In genomic region chr10:82004822-82005221, GRCm38 (mm10) we compare ENCODE assay signal across 8 mouse cellular contexts. TPM values are rescaled to one million over a fixed set of nuclear protein-coding genes. Genes with fewer than 3 reads are reported as not detected.
DNase-seq lines count a peak whose midpoint lies in the region; TF ChIP-seq lines count a peak whose summit lies in the region.
"Not testable (repeated sequence)": the region's sequence is repeated elsewhere in the genome, so short reads cannot be mapped to it uniquely, and the experiment has no call there.

No protein-coding gene starts in this region.

- TF ChIP-seq CTCF in MEL (IDR thresholded peaks at IDR 0.05 in 2 of 3, conservative IDR thresholded peaks at IDR 0.05 in 1 of 3; ENCODE audit: control insufficient read depth in 1 of 3, insufficient read depth in 1 of 3, low read depth in 2 of 3, low read length in 3 of 3, poor library complexity in 1 of 3, severe bottlenecking in 1 of 3) = peak; percentile 26 to 56 (median 38); a peak in 5 of 6 replicates

- H3K27me3 ChIP-seq in MEL (ENCODE audit: control insufficient read depth in 1 of 2, insufficient read depth in 2 of 2, low read length in 2 of 2) = not testable (repeated sequence)

- peak; percentile 17 for TF ChIP-seq RAD21 in MEL (IDR thresholded peaks at IDR 0.05; ENCODE audit: low read depth, low read length)

- H3K9me3 ChIP-seq in MEL (replicated peaks; ENCODE audit: insufficient read depth, low read length) = not testable (repeated sequence)

- H3K4me3 ChIP-seq in MEL (ENCODE audit: control insufficient read depth in 1 of 2, insufficient read depth in 1 of 2, low read depth in 2 of 2, low read length in 2 of 2) = not testable (repeated sequence)

- H3K27ac ChIP-seq in MEL (ENCODE audit: control insufficient read depth, low read depth, low read length) = not testable (repeated sequence)

- DNase-seq in A20 (ENCODE audit: low read depth, low spot score) = peak; percentile 67
- peak; percentile 67 for DNase-seq in MEL (ENCODE audit: low read depth, low spot score)
- peak; percentile 2 for DNase-seq in adrenal gland, postnatal 25 days
- peak; percentile 84 for DNase-seq in heart, adult 11 months
- DNase-seq in kidney, postnatal 10 days = peak; percentile 13
- DNase-seq in lung, postnatal 14 days = peak; percentile 47
- DNase-seq in spleen, adult 12 weeks (ENCODE audit: low spot score) = peak; percentile 30
- peak; percentile 77 for DNase-seq in thymus, postnatal 14 days

- H3K4me1 ChIP-seq in MEL (ENCODE audit: control insufficient read depth in 1 of 2, insufficient read depth in 2 of 2, low read length in 2 of 2) = not testable (repeated sequence)

- H3K36me3 ChIP-seq in MEL (ENCODE audit: control insufficient read depth in 1 of 2, insufficient read depth in 2 of 2, low read length in 2 of 2) = not testable (repeated sequence)

- H3K79me2 ChIP-seq in MEL (ENCODE audit: control insufficient read depth, insufficient read depth, low read length, poor library complexity) = not testable (repeated sequence)

- TF ChIP-seq EP300 in MEL (IDR thresholded peaks at IDR 0.05; ENCODE audit: low read depth in 1 of 2, low read length in 2 of 2) = not testable (repeated sequence)

- not testable (repeated sequence) for H3K9ac ChIP-seq in MEL (ENCODE audit: control insufficient read depth, low read depth, low read length, poor library complexity, severe bottlenecking)

- TF ChIP-seq POLR2A in MEL (IDR thresholded peaks at IDR 0.05; ENCODE audit: control insufficient read depth in 1 of 2, insufficient read depth in 1 of 2, low read depth in 1 of 2, low read length in 2 of 2, poor library complexity in 1 of 2) = not testable (repeated sequence)

RNA-seq across cellular contexts. Expression of gene Zfp873, which starts 43.1 kb away (rescaled TPM):
- 4.0 and 4.2 TPM in 2 replicates for total RNA-seq in MEL (2012; rRNA removed)
- 1 to 10 TPM in 1 of 2 experiments, not detected in 1; 3.2 TPM for polyA plus RNA-seq in MEL (2012; ENCODE audit: insufficient read depth in 1 of 2, insufficient read length in 2 of 2, low read depth in 1 of 2, low replicate concordance in 2 of 2, missing spikeins in 1 of 2)
- 7.8 and 10.5 TPM in 2 replicates for total RNA-seq in adrenal gland, postnatal 25 days (2021)

Comparison
In these comparisons a context has a peak if more than half of its experiments do, and no peak if none do; other contexts are left out.
1. DNase-seq: peak in every context shown above with its lines; median percentile 84 in heart, adult 11 months; 77 in thymus, postnatal 14 days; 67 in A20; 67 in MEL; 47 in lung, postnatal 14 days; 30 in spleen, adult 12 weeks; 13 in kidney, postnatal 10 days; 2 in adrenal gland, postnatal 25 days.